Mouse (Mus musculus) macrophage (primary cell): ENCODE measurements around the gene Cplx2. TPM values are rescaled to one million over a fixed set of nuclear protein-coding genes. Genes with fewer than 3 reads are reported as not detected.

Source experiments
- H3K27ac ChIP-seq: fragments of 350-480 bp; formaldehyde crosslinking; 2 replicates; pipeline ENCODE4 v1.9.0; 2021
- H3K36me3 ChIP-seq: fragments of 350-480 bp; formaldehyde crosslinking; 2 replicates; pipeline ENCODE4 v1.9.0; 2021; ENCODE audit errors: inconsistent target
- H3K4me3 ChIP-seq: fragments of 350-480 bp; formaldehyde crosslinking; 2 replicates; pipeline ENCODE4 v1.9.0; 2021; ENCODE audit errors: inconsistent target
- H3K79me2 ChIP-seq: fragments of 350-480 bp; formaldehyde crosslinking; 2 replicates; pipeline ENCODE4 v1.9.0; 2021; ENCODE audit errors: inconsistent target
- WGBS: methylation state at CpG from one replicate; pipeline ENCODE4 v1.1.7; 2026; ENCODE audit warnings: inconsistent platforms; ENCODE audit not compliant: missing documents; 5-methylcytosine and 5-hydroxymethylcytosine counted together
- polyA plus RNA-seq: library from polyadenylated mRNA; stranded (reverse); fragments of 250-400 nt; gene quantifications from 3 replicates; pipeline ENCODE4 v1.2.4, GENCODE M21; 2018; ENCODE audit warnings: inconsistent platforms

The Cplx2 gene
- polyA plus RNA-seq, 1 experiment from 2014 or later: not detected

GRCm38 (mm10) chr13:54404205-54404604 is 33.1 kb downstream of the Cplx2 start:
- Histone ChIP-seq H3K27ac (no peak overlapping the region), H3K36me3 (no peaks in the 10 kb centered on the region), H3K79me2 (no peaks in the 10 kb centered on the region), H3K4me3 (no peak overlapping the region)
- WGBS: 83% methylated on average over 3 of the region's 3 CpGs

GRCm38 (mm10) chr13:54405805-54406204 is 34.7 kb downstream of the Cplx2 start:
- H3K36me3 ChIP-seq: no peaks in the 10 kb centered on the region
- WGBS: 78% methylated on average over 2 of the region's 2 CpGs
- no peaks in the 10 kb centered on the region for H3K79me2 ChIP-seq
- H3K27ac ChIP-seq: no peak overlapping the region
- no peak overlapping the region for H3K4me3 ChIP-seq

GRCm38 (mm10) chr13:54411656-54412055 is 40.5 kb downstream of the Cplx2 start:
- no peaks in the 10 kb centered on the region for H3K36me3 ChIP-seq
- no peaks in the 10 kb centered on the region for H3K79me2 ChIP-seq
- H3K4me3 ChIP-seq: no peak overlapping the region
- no peak overlapping the region for H3K27ac ChIP-seq
- WGBS: 80% methylated on average over 3 of the region's 3 CpGs

GRCm38 (mm10) chr13:54412236-54412635 is 41.1 kb downstream of the Cplx2 start:
- no peak overlapping the region for H3K4me3 ChIP-seq
- no peaks in the 10 kb centered on the region for H3K36me3 ChIP-seq
- no peak overlapping the region for H3K27ac ChIP-seq
- 14% methylated on average over 7 of the region's 7 CpGs for WGBS
- H3K79me2 ChIP-seq: no peaks in the 10 kb centered on the region

- WGBS: 58% methylated on average over 4 of the region's 4 CpGs
- Histone ChIP-seq H3K36me3 (no peaks in the 10 kb centered on the region), H3K4me3 (no peak overlapping the region), H3K79me2 (no peaks in the 10 kb centered on the region), H3K27ac (no peak overlapping the region)
Observed at GRCm38 (mm10) chr13:54412721-54413120, 41.6 kb downstream of the Cplx2 start.

- no peak overlapping the region for H3K27ac ChIP-seq
- 98% methylated on average over 4 of the region's 4 CpGs for WGBS
- H3K36me3 ChIP-seq: no peaks in the 10 kb centered on the region
- H3K79me2 ChIP-seq: no peaks in the 10 kb centered on the region
- no peak overlapping the region for H3K4me3 ChIP-seq
Observed at GRCm38 (mm10) chr13:54415059-54415458, 43.9 kb downstream of the Cplx2 start.

GRCm38 (mm10) chr13:54418781-54419327 is 47.7 kb downstream of the Cplx2 start:
- Histone ChIP-seq H3K36me3 (no peaks in the 10 kb centered on the region), H3K27ac (no peak overlapping the region), H3K79me2 (no peaks in the 10 kb centered on the region), H3K4me3 (no peak overlapping the region)
- 95% methylated on average over 10 of the region's 10 CpGs for WGBS

- Histone ChIP-seq H3K36me3 (no peaks in the 10 kb centered on the region), H3K4me3 (no peak overlapping the region), H3K79me2 (no peaks in the 10 kb centered on the region), H3K27ac (no peak overlapping the region)
- 94% methylated on average over 12 of the region's 12 CpGs for WGBS
Observed at GRCm38 (mm10) chr13:54420226-54420625, 49.1 kb downstream of the Cplx2 start.

- WGBS: 36% methylated on average over 2 of the region's 2 CpGs
- Histone ChIP-seq H3K27ac (no peak overlapping the region), H3K36me3 (no peaks in the 10 kb centered on the region), H3K79me2 (no peaks in the 10 kb centered on the region), H3K4me3 (no peak overlapping the region)
Observed at GRCm38 (mm10) chr13:54425269-54425668, 54.1 kb downstream of the Cplx2 start.

GRCm38 (mm10) chr13:54426781-54427655 is 55.9 kb downstream of the Cplx2 start:
- H3K36me3 ChIP-seq: no peaks in the 10 kb centered on the region
- no peak overlapping the region for H3K27ac ChIP-seq
- no peak overlapping the region for H3K4me3 ChIP-seq
- no peaks in the 10 kb centered on the region for H3K79me2 ChIP-seq
- WGBS: 86% methylated on average over 10 of the region's 10 CpGs

- WGBS: 85% methylated on average over 3 of the region's 3 CpGs
- Histone ChIP-seq H3K79me2 (no peaks in the 10 kb centered on the region), H3K4me3 (no peak overlapping the region), H3K27ac (no peak overlapping the region), H3K36me3 (no peaks in the 10 kb centered on the region)
Observed at GRCm38 (mm10) chr13:54428771-54429170, 57.6 kb downstream of the Cplx2 start.

- Histone ChIP-seq H3K79me2 (no peaks in the 10 kb centered on the region), H3K36me3 (no peaks in the 10 kb centered on the region), H3K27ac (no peak overlapping the region), H3K4me3 (no peak overlapping the region)
- WGBS: 37% methylated on average over 2 of the region's 2 CpGs
Observed at GRCm38 (mm10) chr13:54430051-54430450, 58.9 kb downstream of the Cplx2 start.

GRCm38 (mm10) chr13:54431161-54431560 is 60.0 kb downstream of the Cplx2 start:
- Histone ChIP-seq H3K4me3 (no peak overlapping the region), H3K79me2 (no peaks in the 10 kb centered on the region), H3K36me3 (no peaks in the 10 kb centered on the region), H3K27ac (no peak overlapping the region)
- 97% methylated on average over 9 of the region's 9 CpGs for WGBS
